16 mouse cellular contexts compared by ENCODE assay signal in the genomic region with DNA sequence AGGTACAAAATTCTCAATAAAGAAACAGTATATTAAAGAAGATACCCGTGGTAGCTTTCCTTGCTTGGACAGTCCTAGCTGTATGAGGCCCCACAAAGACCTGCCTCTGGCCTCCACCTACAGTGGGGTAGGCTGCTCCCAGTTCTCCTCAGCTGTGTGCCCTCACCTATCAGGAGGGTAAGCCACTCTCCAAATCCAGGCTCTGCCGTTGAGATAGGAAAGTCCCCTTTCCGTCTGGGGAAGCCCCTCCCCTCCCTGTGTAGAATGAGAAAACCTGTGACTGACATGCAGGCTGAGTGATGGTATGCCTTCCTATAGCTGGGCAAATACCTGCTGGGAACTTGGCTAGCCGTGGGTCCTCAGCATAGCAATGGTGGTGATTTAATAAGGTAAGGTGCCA.
DNase-seq lines count a peak whose midpoint lies in the region; ATAC-seq and TF ChIP-seq lines count a peak whose summit lies in the region.
"Had no signal": no experiment of that assay in that cellular context is flagged by ENCODE, and none has a peak within 500 bp of the region (broad histone marks: within the 10 kb centered on the region; RNA-seq: fewer than 3 reads in every experiment).

No protein-coding gene starts in this region.

- H3K9me3 ChIP-seq in intestine, embryonic 15.5 days: no peaks in the 10 kb centered on the region
- no peaks in the 10 kb centered on the region for H3K9me3 ChIP-seq in intestine, postnatal 0 days (ENCODE audit: control insufficient read depth)
- no peaks in the 10 kb centered on the region for H3K9me3 ChIP-seq in hindbrain, embryonic 13.5 days
- H3K9me3 ChIP-seq in midbrain, embryonic 16.5 days (replicated peaks; ENCODE audit: control insufficient read depth, low read length, poor library complexity, severe bottlenecking): no peaks in the 10 kb centered on the region
- H3K9me3 ChIP-seq: heart, embryonic 10.5 days had no signal

- TF ChIP-seq CTCF in intestine, postnatal 0 days (IDR thresholded peaks at IDR 0.05; ENCODE audit: low read depth): no peak

- peaks cover 14% of the 10 kb centered on the region for H3K4me1 ChIP-seq in intestine, embryonic 15.5 days (replicated peaks)
- no peaks in the 10 kb centered on the region for H3K4me1 ChIP-seq in intestine, postnatal 0 days (replicated peaks; ENCODE audit: control insufficient read depth, insufficient read depth, low read length)
- peaks cover 72% of the 10 kb centered on the region for H3K4me1 ChIP-seq in hindbrain, embryonic 13.5 days (replicated peaks)
- H3K4me1 ChIP-seq in midbrain, embryonic 16.5 days (ENCODE audit: control insufficient read depth, insufficient read depth, low read length): peaks cover 34% of the 10 kb centered on the region

- WGBS in intestine, embryonic 15.5 days: 67% methylated on average over 4 of the region's 4 CpGs
- 62% methylated on average over 4 of the region's 4 CpGs for WGBS in intestine, postnatal 0 days
- WGBS in hindbrain, embryonic 13.5 days: 56% methylated on average over 4 of the region's 4 CpGs
- 58% methylated on average over 4 of the region's 4 CpGs for WGBS in midbrain, embryonic 16.5 days

- H3K4me2 ChIP-seq in intestine, embryonic 15.5 days (replicated peaks): no peak overlapping the region
- no peak overlapping the region for H3K4me2 ChIP-seq in intestine, postnatal 0 days (replicated peaks; ENCODE audit: low read depth)
- no peak overlapping the region for H3K4me2 ChIP-seq in hindbrain, embryonic 13.5 days
- H3K4me2 ChIP-seq in midbrain, embryonic 16.5 days (ENCODE audit: low read length): no peak overlapping the region
- H3K4me2 ChIP-seq: liver, embryonic 11.5 days had no signal

- no peak overlapping the region for H3K9ac ChIP-seq in intestine, embryonic 15.5 days
- no peak overlapping the region for H3K9ac ChIP-seq in intestine, postnatal 0 days (ENCODE audit: low read depth, low read length)
- H3K9ac ChIP-seq in hindbrain, embryonic 13.5 days: no peak overlapping the region; the same call in 1 of the 2 replicates
- no peak overlapping the region for H3K9ac ChIP-seq in midbrain, embryonic 16.5 days (ENCODE audit: low read depth, low read length)

- no peak overlapping the region for H3K4me3 ChIP-seq in intestine, embryonic 15.5 days (replicated peaks)
- no peak overlapping the region for H3K4me3 ChIP-seq in intestine, postnatal 0 days (ENCODE audit: low read depth, low read length)
- H3K4me3 ChIP-seq in hindbrain, embryonic 13.5 days: no peak overlapping the region
- H3K4me3 ChIP-seq in midbrain, embryonic 16.5 days (ENCODE audit: low read depth, low read length): no peak overlapping the region
- H3K4me3 ChIP-seq: heart, embryonic 10.5 days had no signal

- H3K27ac ChIP-seq in intestine, embryonic 15.5 days: no peak overlapping the region
- H3K27ac ChIP-seq in intestine, postnatal 0 days (ENCODE audit: low read depth, low read length): no peak overlapping the region
- peak overlapping the region; percentile 88 for H3K27ac ChIP-seq in hindbrain, embryonic 13.5 days
- H3K27ac ChIP-seq in midbrain, embryonic 16.5 days (ENCODE audit: low read length): peak overlapping the region; percentile 79
- H3K27ac ChIP-seq: heart, embryonic 10.5 days had no signal

- 0 out of 2 replicates have a peak, but pooled peaks have one; percentile 12 for ATAC-seq in intestine, embryonic 15.5 days
- ATAC-seq in intestine, postnatal 0 days: no peak
- peak; percentile 25; the same call in 1 of the 2 replicates for ATAC-seq in hindbrain, embryonic 13.5 days (ENCODE audit: low FRiP score)
- 0 out of 2 replicates have a peak, but pooled peaks have one; percentile 3 for ATAC-seq in midbrain, embryonic 16.5 days
- ATAC-seq: activated CD4-positive, CD25-positive, alpha-beta regulatory T cell, adult 4 months had no signal

- DNase-seq in cerebellum, adult 9-11 months: peak; percentile 43
- no peak for DNase-seq in cerebellum, adult 11-12 months
- no peak for DNase-seq in layer of hippocampus, postnatal 36 days
- no peak for DNase-seq in frontal cortex, adult 2 months (ENCODE audit: extremely low spot score in 1 of 2, low spot score in 1 of 2)
- DNase-seq: adrenal gland, postnatal 36 days; kidney, adult 18-20 months; kidney, postnatal 14 days; right cerebral cortex, adult 18-20 months; thymus, postnatal 36 days had no signal

- H3K27me3 ChIP-seq in intestine, embryonic 15.5 days (replicated peaks): no peaks in the 10 kb centered on the region
- H3K27me3 ChIP-seq in intestine, postnatal 0 days (replicated peaks; ENCODE audit: control insufficient read depth, insufficient read depth, low read length): 0 out of 2 replicates have a peak, but pooled peaks cover 3% of the 10 kb centered on the region
- no peaks in the 10 kb centered on the region for H3K27me3 ChIP-seq in hindbrain, embryonic 13.5 days
- no peaks in the 10 kb centered on the region for H3K27me3 ChIP-seq in midbrain, embryonic 16.5 days (ENCODE audit: control insufficient read depth, insufficient read depth, low read depth, low read length)

- no peaks in the 10 kb centered on the region for H3K36me3 ChIP-seq in intestine, embryonic 15.5 days
- H3K36me3 ChIP-seq in intestine, postnatal 0 days (ENCODE audit: control insufficient read depth, insufficient read depth): no peaks in the 10 kb centered on the region
- no peaks in the 10 kb centered on the region for H3K36me3 ChIP-seq in hindbrain, embryonic 13.5 days
- no peaks in the 10 kb centered on the region for H3K36me3 ChIP-seq in midbrain, embryonic 16.5 days (ENCODE audit: control insufficient read depth, insufficient read depth, low read length)
- H3K36me3 ChIP-seq: heart, embryonic 10.5 days had no signal

Comparison
In these comparisons a context has a peak if more than half of its experiments do, and no peak if none do; other contexts are left out.
1. H3K27ac ChIP-seq: peak in hindbrain, embryonic 13.5 days (single experiment) and midbrain, embryonic 16.5 days (single experiment); none in intestine, embryonic 15.5 days (single experiment) and intestine, postnatal 0 days (single experiment).